Mouse (Mus musculus): ENCODE measurements around the gene Cds1. TPM values are rescaled to one million over a fixed set of nuclear protein-coding genes. Genes with fewer than 3 reads are reported as not detected.

Cds1 gene
- polyA plus RNA-seq, 1 experiment: 23.6 TPM

GRCm38 (mm10) chr5:101742014-101742413, 22.9 kb upstream of the Cds1 start:
- 55% methylated on average over 2 of the region's 2 CpGs for WGBS
- Histone ChIP-seq H3K4me1 (ENCODE audit: control insufficient read depth, insufficient read depth, low read length) (no peaks in the 10 kb centered on the region; the same call in 1 of the 2 replicates), H3K4me3 (replicated peaks; ENCODE audit: extremely low read depth, low read depth, low read length) (no peak overlapping the region)
- DNase-seq: peak; percentile 52
- TF ChIP-seq CTCF (IDR thresholded peaks at IDR 0.05; ENCODE audit: insufficient read depth, low read length) (no peak), POLR2A (IDR thresholded peaks at IDR 0.05; ENCODE audit: borderline replicate concordance, extremely low read depth, low read depth, low read length) (no peak)

GRCm38 (mm10) chr5:101742425-101742824, 22.5 kb upstream of the Cds1 start:
- H3K4me3 ChIP-seq (replicated peaks; ENCODE audit: extremely low read depth, low read depth, low read length): no peak overlapping the region
- no peaks in the 10 kb centered on the region; the same call in 1 of the 2 replicates for H3K4me1 ChIP-seq (ENCODE audit: control insufficient read depth, insufficient read depth, low read length)
- TF ChIP-seq POLR2A (IDR thresholded peaks at IDR 0.05; ENCODE audit: borderline replicate concordance, extremely low read depth, low read depth, low read length): no peak
- no peak for TF ChIP-seq CTCF (IDR thresholded peaks at IDR 0.05; ENCODE audit: insufficient read depth, low read length)
- 84% methylated on average over 8 of the region's 8 CpGs for WGBS
- DNase-seq: no peak

DNA sequence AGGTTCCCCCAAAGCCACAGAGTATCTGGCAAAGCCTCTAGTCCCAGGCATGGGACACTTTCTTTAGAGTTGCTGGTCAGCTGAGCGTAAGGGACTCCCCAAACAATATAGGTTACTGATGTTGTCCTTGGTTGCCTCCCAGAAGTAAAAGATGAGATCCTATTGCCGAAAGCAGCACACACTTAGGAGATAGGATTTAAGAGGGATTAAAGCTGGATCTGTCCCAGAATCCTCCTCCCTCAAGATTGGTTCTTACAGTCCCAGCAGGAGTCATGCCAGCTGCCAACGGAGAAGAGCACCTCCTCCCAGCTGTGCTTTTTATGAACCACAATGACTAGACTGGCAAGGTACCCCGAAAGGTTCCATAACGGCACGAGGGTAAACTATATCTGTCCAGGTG, 20.0 kb upstream of the Cds1 start:
- no peak for TF ChIP-seq POLR2A (IDR thresholded peaks at IDR 0.05; ENCODE audit: borderline replicate concordance, extremely low read depth, low read depth, low read length)
- TF ChIP-seq CTCF (IDR thresholded peaks at IDR 0.05; ENCODE audit: insufficient read depth, low read length): no peak
- DNase-seq: no peak
- H3K4me1 ChIP-seq (ENCODE audit: control insufficient read depth, insufficient read depth, low read length): no peaks in the 10 kb centered on the region; the same call in 1 of the 2 replicates
- no peak overlapping the region for H3K4me3 ChIP-seq (replicated peaks; ENCODE audit: extremely low read depth, low read depth, low read length)
- WGBS: 82% methylated on average over 6 of the region's 6 CpGs

DNA sequence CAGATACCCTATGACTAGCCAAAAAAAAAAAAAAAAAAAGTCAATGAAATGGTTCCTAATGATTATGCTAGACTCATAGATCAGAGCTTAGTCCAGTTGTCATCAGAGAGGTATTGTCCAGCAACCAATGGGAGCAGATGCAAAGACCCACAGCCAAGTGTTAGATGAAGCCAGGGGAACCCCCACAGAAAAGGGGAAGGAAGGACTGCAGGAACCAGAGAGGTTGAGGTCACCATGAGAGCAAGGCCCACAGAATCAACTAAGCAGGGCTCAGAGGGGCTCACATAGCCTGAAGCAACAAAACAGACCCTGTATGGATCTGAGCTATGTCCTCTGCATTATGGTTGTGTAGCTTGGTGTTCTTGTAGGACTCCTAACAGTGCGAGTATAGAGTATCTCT, 11.2 kb upstream of the Cds1 start:
- Histone ChIP-seq H3K4me3 (replicated peaks; ENCODE audit: extremely low read depth, low read depth, low read length) (no peak overlapping the region), H3K4me1 (ENCODE audit: control insufficient read depth, insufficient read depth, low read length) (no peaks in the 10 kb centered on the region)
- no peak for TF ChIP-seq POLR2A (IDR thresholded peaks at IDR 0.05; ENCODE audit: borderline replicate concordance, extremely low read depth, low read depth, low read length)
- no peak for TF ChIP-seq CTCF (IDR thresholded peaks at IDR 0.05; ENCODE audit: insufficient read depth, low read length)
- 70% methylated on average over 1 of the region's 1 CpGs for WGBS
- DNase-seq: no peak

- TF ChIP-seq POLR2A (IDR thresholded peaks at IDR 0.05; ENCODE audit: borderline replicate concordance, extremely low read depth, low read depth, low read length) (no peak), CTCF (IDR thresholded peaks at IDR 0.05; ENCODE audit: insufficient read depth, low read length) (no peak)
- no peak overlapping the region for H3K4me3 ChIP-seq (replicated peaks; ENCODE audit: extremely low read depth, low read depth, low read length)
- H3K4me1 ChIP-seq (ENCODE audit: control insufficient read depth, insufficient read depth, low read length): no peaks in the 10 kb centered on the region
- no peak for DNase-seq
These were observed 7.3 kb upstream of the Cds1 start for GRCm38 (mm10) chr5:101757669-101758068.

DNA sequence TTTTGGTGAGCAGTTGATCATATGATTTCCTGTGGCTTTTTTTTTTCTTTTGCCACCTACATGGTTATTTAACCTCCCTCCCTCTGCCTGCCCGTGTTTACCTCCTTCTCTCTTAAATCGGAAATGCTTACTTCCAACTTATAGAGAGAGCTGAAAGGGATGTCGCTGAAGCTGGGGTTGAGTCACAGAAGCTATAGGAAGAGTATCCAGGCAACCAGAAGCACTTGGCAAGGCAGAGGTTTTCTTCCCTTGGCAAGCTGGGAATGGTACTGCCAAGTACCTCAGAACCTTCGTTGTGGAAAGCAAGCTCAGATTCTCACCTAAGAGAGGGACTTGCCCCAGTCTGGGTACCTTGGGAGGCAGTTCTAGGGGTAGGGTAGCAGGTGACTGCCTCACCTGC, 3.2 kb upstream of the Cds1 start:
- 55% methylated on average over 4 of the region's 4 CpGs for WGBS
- DNase-seq: no peak

DNA sequence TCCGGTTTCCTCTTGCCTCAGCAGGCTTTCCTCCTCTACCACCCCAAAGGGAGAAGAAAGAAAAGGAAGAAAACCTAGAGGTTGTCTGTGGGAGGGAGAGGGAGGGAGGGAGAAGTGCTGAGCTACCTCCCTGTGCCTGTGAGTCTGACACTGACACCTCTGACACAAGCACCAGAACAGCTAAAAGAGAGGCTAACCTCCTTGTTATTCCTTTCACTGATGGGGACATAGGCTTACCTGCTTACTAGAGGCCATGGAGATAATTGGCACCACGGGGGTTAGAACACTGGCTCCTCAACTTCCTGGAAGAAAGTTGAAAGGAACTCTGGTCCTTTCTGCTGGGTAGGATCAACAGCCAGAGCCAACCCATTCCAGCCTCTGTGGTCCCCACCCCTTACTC, 1.4 kb upstream of the Cds1 start:
- Histone ChIP-seq H3K4me3 (replicated peaks; ENCODE audit: extremely low read depth, low read depth, low read length) (no peak overlapping the region), H3K4me1 (ENCODE audit: control insufficient read depth, insufficient read depth, low read length) (peaks cover 2% of the 10 kb centered on the region; the same call in 1 of the 2 replicates)
- TF ChIP-seq POLR2A (IDR thresholded peaks at IDR 0.05; ENCODE audit: borderline replicate concordance, extremely low read depth, low read depth, low read length): no peak
- TF ChIP-seq CTCF (IDR thresholded peaks at IDR 0.05; ENCODE audit: insufficient read depth, low read length): no peak
- no peak for DNase-seq
- WGBS: 22% methylated on average over 2 of the region's 2 CpGs

More for the DNA sequence above, 3.2 kb upstream of the Cds1 start:
- Histone ChIP-seq H3K4me1 (ENCODE audit: control insufficient read depth, insufficient read depth, low read length) (no peaks in the 10 kb centered on the region; the same call in 1 of the 2 replicates), H3K4me3 (replicated peaks; ENCODE audit: extremely low read depth, low read depth, low read length) (no peak overlapping the region)
- no peak for TF ChIP-seq CTCF (IDR thresholded peaks at IDR 0.05; ENCODE audit: insufficient read depth, low read length)
- TF ChIP-seq POLR2A (IDR thresholded peaks at IDR 0.05; ENCODE audit: borderline replicate concordance, extremely low read depth, low read depth, low read length): no peak

DNA sequence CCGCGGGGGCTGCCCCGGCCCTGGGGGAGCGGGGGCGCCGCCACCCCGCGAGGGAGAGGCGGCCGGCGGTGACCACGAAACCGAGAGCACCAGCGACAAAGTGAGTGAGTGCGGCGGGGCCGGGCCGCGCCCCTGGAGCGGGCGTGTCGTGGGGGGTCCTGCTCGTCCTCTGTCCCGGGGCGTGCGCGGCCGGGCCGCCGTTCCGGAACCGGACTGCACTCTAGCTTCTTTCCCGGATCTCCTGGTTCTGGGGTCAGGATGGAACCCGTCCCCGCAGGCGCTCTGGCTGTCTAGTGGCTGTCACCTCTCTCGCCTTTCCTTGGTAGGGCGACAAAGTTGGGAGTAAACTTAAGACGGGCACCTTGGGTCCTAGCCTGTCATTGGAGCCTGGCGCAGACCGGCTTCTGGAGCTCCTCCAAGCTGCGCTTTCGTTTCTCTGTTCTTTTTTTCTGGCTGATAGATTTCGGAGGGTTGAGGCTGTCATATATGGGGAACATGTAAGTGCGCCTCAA, 516 bp downstream of the Cds1 start:
- WGBS: under 1% methylated on average over 44 of the region's 45 CpGs
- peaks cover 2% of the 10 kb centered on the region; the same call in 1 of the 2 replicates for H3K4me1 ChIP-seq (ENCODE audit: control insufficient read depth, insufficient read depth, low read length)
- peak; percentile 59 for DNase-seq
- H3K4me3 ChIP-seq (replicated peaks; ENCODE audit: extremely low read depth, low read depth, low read length): peak overlapping the region; percentile 73
- TF ChIP-seq POLR2A (IDR thresholded peaks at IDR 0.05; ENCODE audit: borderline replicate concordance, extremely low read depth, low read depth, low read length) (no peak), CTCF (IDR thresholded peaks at IDR 0.05; ENCODE audit: insufficient read depth, low read length) (no peak)

GRCm38 (mm10) chr5:101766248-101766647, 1.3 kb downstream of the Cds1 start:
- peak overlapping the region; percentile 27 for H3K4me3 ChIP-seq (replicated peaks; ENCODE audit: extremely low read depth, low read depth, low read length)
- WGBS: 15% methylated on average over 6 of the region's 6 CpGs

DNA sequence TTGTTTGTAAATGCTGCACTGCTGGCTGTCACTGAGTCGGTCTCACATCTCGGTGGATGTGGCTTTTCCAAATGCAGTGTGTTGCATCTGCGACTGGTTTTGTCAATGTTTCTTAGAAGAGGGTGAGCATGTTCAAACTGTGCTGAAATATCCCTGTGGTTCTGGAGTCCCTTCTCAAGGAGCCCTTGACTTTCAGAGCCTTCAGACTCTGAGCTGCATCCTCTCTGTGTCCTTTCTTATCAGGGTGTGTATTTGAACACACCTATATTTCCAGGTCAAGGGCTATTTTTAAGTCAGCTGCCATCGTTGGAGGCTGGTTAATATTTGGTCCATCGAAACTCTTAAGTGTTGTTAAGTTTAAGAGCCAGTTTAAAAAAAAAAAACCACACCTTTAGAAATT, 2.2 kb downstream of the Cds1 start:
- DNase-seq: no peak

More at GRCm38 (mm10) chr5:101766248-101766647, 1.3 kb downstream of the Cds1 start:
- no peak for TF ChIP-seq CTCF (IDR thresholded peaks at IDR 0.05; ENCODE audit: insufficient read depth, low read length)
- no peak for TF ChIP-seq POLR2A (IDR thresholded peaks at IDR 0.05; ENCODE audit: borderline replicate concordance, extremely low read depth, low read depth, low read length)
- peaks cover 2% of the 10 kb centered on the region; the same call in 1 of the 2 replicates for H3K4me1 ChIP-seq (ENCODE audit: control insufficient read depth, insufficient read depth, low read length)
- peak; percentile 35 for DNase-seq

More for the DNA sequence above, 2.2 kb downstream of the Cds1 start:
- WGBS: 41% methylated on average over 5 of the region's 5 CpGs
- Histone ChIP-seq H3K4me1 (ENCODE audit: control insufficient read depth, insufficient read depth, low read length) (peaks cover 2% of the 10 kb centered on the region; the same call in 1 of the 2 replicates), H3K4me3 (replicated peaks; ENCODE audit: extremely low read depth, low read depth, low read length) (no peak overlapping the region)
- TF ChIP-seq CTCF (IDR thresholded peaks at IDR 0.05; ENCODE audit: insufficient read depth, low read length) (no peak), POLR2A (IDR thresholded peaks at IDR 0.05; ENCODE audit: borderline replicate concordance, extremely low read depth, low read depth, low read length) (no peak)
